Mouse (Mus musculus) brown adipose tissue, adult 24 weeks (tissue): ENCODE data around the gene Hist1h2bp. TPM values are rescaled to one million over a fixed set of nuclear protein-coding genes. Genes with fewer than 3 reads are reported as not detected.
A peak's percentile ranks its signal among the peaks of the same experiment; 100 is the strongest.
"Not testable (repeated sequence)": the region's sequence is repeated elsewhere in the genome, so short reads cannot be mapped to it uniquely, and the experiment has no call there.

ENCODE experiments used
- H3K27ac ChIP-seq: fragments of 200-500 bp; replicated peaks from 2 replicates; pipeline ENCODE4 v1.5.1; 2012; ENCODE audit warnings: low read depth, mild to moderate bottlenecking, low read length
- H3K4me1 ChIP-seq: fragments of 200-500 bp; 2 replicates; pipeline ENCODE4 v1.6.1; 2012; ENCODE audit warnings: low read length, mixed read lengths; ENCODE audit not compliant: control insufficient read depth, insufficient read depth, insufficient read length
- H3K4me3 ChIP-seq: fragments of 200-500 bp; 2 replicates; pipeline ENCODE4 v1.5.1; 2012; ENCODE audit warnings: low read depth, mild to moderate bottlenecking, low read length, moderate library complexity; ENCODE audit not compliant: insufficient read depth
- polyA plus RNA-seq: library from polyadenylated mRNA; stranded (reverse); fragments of >200 nt; gene quantifications from 2 replicates; pipeline ENCODE4 v1.2.4, GENCODE M21; 2012; ENCODE audit not compliant: missing spikeins, insufficient read depth, insufficient read length

Hist1h2bp gene
- polyA plus RNA-seq, 1 experiment: not detected

GRCm38 (mm10) chr13:21779767-21780731 is 7.2 kb upstream of the Hist1h2bp start, which contains the start of gene Hist1h1b:
TSS of gene Hist1h1b (minus strand) at chr13:21780625.
- H3K4me1 ChIP-seq: no peaks in the 10 kb centered on the region
- no peak within 1 kb of the TSS for H3K27ac ChIP-seq
- H3K4me3 ChIP-seq: peak within 1 kb of the TSS; percentile 75

- H3K4me3 ChIP-seq: no peak overlapping the region
- no peak overlapping the region for H3K27ac ChIP-seq
Measured at GRCm38 (mm10) chr13:21781021-21781555, 6.2 kb upstream of the Hist1h2bp start.

GRCm38 (mm10) chr13:21781639-21782038 is 5.6 kb upstream of the Hist1h2bp start:
- Histone ChIP-seq H3K4me1 (no peaks in the 10 kb centered on the region), H3K4me3 (no peak overlapping the region), H3K27ac (no peak overlapping the region)

More at GRCm38 (mm10) chr13:21781021-21781555, 6.2 kb upstream of the Hist1h2bp start:
- H3K4me1 ChIP-seq: no peaks in the 10 kb centered on the region

- not testable (repeated sequence) for H3K27ac ChIP-seq, H3K4me1 ChIP-seq
- peak overlapping the region; percentile 57 for H3K4me3 ChIP-seq
Measured at GRCm38 (mm10) chr13:21782361-21783254, 4.7 kb upstream of the Hist1h2bp start.

- H3K4me3 ChIP-seq: peak within 1 kb of the TSS; percentile 57
- H3K27ac ChIP-seq: no peak within 1 kb of the TSS
Measured at GRCm38 (mm10) chr13:21783255-21783617, 4.0 kb upstream of the Hist1h2bp start, which contains the start of gene Hist1h3i. TSS of gene Hist1h3i (minus strand) at chr13:21783370.

DNA sequence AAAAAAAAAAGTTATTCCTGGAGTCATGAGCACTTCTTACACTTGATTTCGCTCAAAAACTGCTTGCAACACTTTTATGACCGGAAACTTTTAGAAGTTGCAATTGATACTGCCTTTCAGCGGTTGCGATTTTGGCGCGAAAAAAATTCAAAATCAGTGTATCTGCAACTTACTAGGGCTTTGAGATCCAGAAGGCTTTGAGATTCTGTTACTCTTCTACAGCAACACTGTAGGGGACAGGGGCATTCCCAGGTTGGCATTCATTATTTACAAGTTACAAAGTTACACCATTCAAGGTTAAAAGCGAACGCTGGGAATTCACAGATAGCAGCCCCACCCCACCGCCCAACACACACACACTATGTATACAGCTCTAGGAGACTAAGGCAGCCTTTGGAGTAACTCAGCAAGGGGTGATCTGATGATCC is 3.5 kb upstream of the Hist1h2bp start:
- peak overlapping the region; percentile 31 for H3K4me3 ChIP-seq
- H3K27ac ChIP-seq: no peak overlapping the region
- H3K4me1 ChIP-seq: no peaks in the 10 kb centered on the region

More at GRCm38 (mm10) chr13:21783255-21783617, 4.0 kb upstream of the Hist1h2bp start, which contains the start of gene Hist1h3i:
- H3K4me1 ChIP-seq: no peaks in the 10 kb centered on the region

- Histone ChIP-seq H3K27ac (no peak overlapping the region), H3K4me3 (no peak overlapping the region), H3K4me1 (no peaks in the 10 kb centered on the region)
Measured at GRCm38 (mm10) chr13:21784311-21784710, 3.0 kb upstream of the Hist1h2bp start.

- no peaks in the 10 kb centered on the region for H3K4me1 ChIP-seq
- H3K27ac ChIP-seq: no peak overlapping the region
- H3K4me3 ChIP-seq: peak overlapping the region; percentile 48
Measured at GRCm38 (mm10) chr13:21786189-21786898, 917 bp upstream of the Hist1h2bp start.

DNA sequence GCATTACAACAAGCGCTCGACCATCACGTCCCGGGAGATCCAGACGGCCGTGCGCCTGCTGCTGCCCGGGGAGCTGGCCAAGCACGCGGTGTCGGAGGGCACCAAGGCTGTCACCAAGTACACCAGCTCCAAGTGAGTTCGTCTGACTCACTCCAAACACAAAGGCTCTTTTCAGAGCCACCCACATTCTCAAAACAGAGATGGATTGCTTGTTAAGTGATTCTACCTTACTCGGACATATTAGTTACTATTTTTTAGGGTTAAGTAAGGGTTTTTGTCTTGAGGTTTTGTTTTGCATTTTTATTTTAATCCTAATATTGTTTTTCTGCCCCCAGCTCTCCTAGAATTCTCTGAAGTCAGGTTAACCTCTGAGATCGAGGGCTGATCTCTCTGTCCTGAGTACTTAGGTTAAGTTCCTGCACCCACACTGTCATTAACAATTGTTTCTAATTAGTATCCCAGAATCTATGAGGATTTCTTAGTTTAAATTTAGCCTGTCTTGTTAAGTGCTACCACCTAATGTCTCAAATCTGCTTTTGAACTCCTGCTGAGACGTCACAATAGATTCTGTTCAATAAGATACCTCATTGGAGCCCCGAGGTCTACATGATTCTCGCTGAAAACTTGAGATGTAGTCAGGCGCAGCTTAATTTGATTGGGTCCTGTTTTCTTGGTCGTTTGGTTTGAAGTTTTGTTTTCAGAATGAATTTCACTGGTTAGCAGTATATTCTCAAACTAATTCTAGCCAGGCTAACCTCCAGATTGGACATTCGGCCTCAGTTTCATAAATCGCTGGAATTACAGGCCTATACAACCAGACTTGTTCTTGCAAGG is 716 bp downstream of the Hist1h2bp start:
- no peak overlapping the region for H3K27ac ChIP-seq
- no peaks in the 10 kb centered on the region for H3K4me1 ChIP-seq
- no peak overlapping the region for H3K4me3 ChIP-seq

- no peak overlapping the region for H3K4me3 ChIP-seq
- no peak overlapping the region for H3K27ac ChIP-seq
- H3K4me1 ChIP-seq: no peaks in the 10 kb centered on the region
Measured at GRCm38 (mm10) chr13:21789925-21790324, 2.7 kb downstream of the Hist1h2bp start.

DNA sequence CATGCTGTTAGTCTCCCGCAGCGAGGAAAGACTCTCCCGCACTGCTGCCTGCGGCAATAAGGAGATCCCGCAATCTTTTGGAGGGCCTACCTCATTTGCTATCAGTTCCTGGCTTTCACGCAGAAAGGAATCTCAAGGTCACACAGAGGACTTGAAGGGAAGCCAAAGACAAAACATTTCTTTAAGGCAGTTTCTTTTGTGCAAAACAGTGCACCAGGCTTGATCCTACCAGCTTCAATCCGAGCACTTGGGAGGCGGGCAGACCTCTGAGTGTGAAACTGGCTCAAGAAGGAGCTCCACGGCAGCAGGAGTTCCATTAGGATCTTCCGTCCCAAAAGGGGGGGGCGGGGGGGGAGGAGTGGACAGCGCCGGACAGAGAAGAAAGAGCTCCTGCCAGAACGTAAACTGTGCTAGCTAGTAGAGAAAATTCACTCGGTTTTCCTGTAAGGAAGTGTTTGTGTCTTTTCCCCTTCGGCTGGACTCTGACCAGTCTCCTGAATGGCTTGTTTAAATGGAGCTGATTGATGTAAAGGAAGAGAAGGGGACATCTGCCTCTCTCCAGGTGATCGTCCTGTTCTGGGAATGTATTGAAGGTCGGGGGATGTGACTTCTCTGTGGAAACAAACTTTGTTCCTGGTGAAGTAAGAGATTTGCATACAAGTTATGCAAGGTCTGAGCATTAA is 3.5 kb downstream of the Hist1h2bp start:
- no peaks in the 10 kb centered on the region for H3K4me1 ChIP-seq
- H3K27ac ChIP-seq: no peak overlapping the region
- peak overlapping the region; percentile 23 for H3K4me3 ChIP-seq

GRCm38 (mm10) chr13:21795584-21795983 is 8.3 kb downstream of the Hist1h2bp start:
- Histone ChIP-seq H3K4me1 (no peaks in the 10 kb centered on the region), H3K27ac (no peak overlapping the region), H3K4me3 (no peak overlapping the region)

DNA sequence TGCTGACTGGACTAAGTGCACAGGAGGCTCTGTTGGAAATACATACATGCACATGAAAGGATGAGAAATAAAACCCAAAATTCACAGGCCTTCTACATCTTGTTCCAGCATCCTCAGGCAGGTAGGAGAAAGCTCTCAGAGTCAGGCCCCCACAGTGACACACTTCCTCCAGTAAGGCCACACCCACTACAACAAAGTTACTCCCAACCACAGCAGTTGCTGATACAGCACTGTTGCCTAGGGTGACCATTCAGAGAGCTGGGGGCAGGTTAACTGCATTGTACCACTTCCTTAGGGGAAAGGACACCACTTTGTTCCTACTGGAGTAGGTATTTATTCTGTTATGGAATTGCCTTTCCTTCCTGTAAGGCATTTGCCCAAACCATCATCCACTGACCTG is 9.9 kb downstream of the Hist1h2bp start:
- H3K4me1 ChIP-seq, H3K4me3 ChIP-seq, H3K27ac ChIP-seq: not testable (repeated sequence)
